Mouse (Mus musculus): ENCODE measurements around the gene Frmd8. TPM values are rescaled to one million over a fixed set of nuclear protein-coding genes. Genes with fewer than 3 reads are reported as not detected.
A peak's percentile ranks its signal among the peaks of the same experiment; 100 is the strongest.
"Not testable (repeated sequence)": the region's sequence is repeated elsewhere in the genome, so short reads cannot be mapped to it uniquely, and the experiment has no call there.

Frmd8 gene
- total RNA-seq, 2 experiments from 2014 or later: 12.7 to 13.0 TPM

DNA sequence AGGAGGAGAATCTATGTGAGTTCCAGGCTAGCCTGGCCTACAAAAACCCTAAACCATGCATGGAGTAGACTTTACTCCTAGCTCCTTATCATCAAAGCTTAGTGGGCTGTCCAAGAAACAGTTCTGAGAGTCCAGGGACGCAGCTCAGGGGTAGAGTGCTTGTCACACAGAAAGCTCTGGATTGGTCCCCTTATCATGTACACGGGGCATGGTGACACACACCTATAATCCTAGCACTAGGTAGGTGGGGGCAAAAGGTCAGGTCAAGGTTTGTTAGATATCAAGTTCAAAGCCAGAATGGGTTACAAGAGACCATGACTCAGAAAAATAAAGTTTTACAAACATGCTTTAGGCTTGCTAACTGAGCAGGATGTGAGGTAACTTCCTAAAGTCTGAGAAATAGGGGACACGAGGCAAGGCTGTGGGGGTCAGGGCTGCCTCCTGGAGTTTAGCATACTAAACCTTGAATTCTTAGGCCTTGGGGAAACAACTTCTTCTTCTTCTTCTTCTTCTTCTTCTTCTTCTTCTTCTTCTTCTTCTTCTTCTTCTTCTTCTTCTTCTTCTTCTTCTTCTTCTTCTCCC, 12.3 kb upstream of the Frmd8 start:
- DNase-seq (ENCODE audit: low spot score in 2 of 2): no peak

DNA sequence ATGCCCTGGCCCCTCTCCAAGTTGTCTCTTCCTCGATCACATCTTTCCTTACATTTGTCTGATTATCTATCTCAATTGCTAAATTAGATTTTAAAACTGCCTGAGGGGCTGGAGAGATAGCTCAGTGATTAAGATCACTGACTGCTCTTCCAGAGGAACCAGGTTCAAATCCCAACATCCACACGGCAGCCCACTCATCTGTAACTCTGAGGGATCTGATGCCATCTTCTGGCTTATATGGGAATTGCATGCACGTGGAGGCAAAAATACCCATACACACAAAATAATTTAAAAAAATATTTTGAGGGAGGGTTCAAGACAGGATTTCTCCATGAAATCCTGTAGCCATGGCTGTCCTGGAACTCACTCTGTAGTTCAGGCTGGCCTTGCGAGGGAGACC, 10.8 kb upstream of the Frmd8 start:
- no peak for DNase-seq (ENCODE audit: low spot score in 2 of 2)

DNA sequence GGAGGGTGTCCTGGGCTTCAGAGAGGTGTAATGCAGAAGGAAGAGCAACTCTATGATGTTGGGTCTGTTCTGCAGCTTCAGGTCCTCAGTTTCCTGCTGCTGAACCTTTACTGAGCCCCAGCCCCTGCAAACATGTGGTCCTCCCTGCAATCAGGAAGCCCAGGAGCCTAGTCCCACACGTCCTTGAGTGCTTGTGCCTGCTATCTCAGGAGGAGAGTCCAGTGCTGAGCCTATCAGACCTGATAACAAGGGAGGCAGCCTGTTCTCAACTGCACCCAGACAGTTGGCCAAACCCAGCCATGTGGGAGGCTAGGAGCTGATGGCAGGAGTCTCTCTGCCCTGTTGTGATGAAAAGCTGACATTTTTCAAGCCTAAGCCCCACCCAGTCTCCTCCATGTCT, 8.9 kb upstream of the Frmd8 start:
- no peak for DNase-seq (ENCODE audit: low spot score in 2 of 2)

DNA sequence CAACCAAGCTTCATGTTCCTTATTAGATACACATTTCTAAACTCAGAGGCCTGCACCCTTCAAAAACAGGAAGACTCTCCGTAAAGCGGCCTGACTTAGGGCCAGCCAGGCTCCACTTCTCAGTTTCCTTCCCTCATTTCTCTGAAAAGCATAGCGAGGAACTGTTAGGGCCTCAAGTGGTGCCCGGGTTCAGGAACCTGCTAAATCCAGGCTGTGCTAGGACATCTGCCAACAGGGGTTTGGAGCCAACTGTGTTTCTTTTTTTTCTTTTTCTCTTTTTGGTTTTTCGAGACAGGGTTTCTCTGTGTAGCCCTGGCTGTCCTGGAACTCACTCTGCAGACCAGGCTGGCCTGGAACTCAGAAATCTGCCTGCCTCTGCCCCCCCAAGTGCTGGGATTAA, 7.0 kb upstream of the Frmd8 start:
- DNase-seq (ENCODE audit: low spot score in 2 of 2): not testable (repeated sequence)

DNA sequence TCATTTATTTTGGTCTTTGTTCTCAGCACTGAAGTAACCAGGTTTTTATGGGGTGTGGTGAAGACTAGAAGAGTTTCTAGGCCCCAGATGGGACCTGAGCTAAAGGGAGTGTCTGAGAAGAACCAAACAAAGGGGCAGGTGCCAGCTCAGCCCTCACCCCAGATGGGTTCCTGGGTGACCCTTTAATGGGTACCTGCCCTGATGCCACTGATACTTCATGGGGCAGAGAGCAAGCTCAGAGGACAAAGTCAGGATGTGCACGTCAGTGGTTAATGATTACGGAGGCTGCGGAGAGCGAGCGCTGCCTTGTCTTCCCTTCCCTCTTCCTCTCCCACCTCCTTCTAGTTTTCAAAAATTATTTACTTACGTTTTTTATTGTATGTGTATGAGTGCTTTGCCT, 6.1 kb upstream of the Frmd8 start:
- DNase-seq (ENCODE audit: low spot score in 2 of 2): no peak

DNA sequence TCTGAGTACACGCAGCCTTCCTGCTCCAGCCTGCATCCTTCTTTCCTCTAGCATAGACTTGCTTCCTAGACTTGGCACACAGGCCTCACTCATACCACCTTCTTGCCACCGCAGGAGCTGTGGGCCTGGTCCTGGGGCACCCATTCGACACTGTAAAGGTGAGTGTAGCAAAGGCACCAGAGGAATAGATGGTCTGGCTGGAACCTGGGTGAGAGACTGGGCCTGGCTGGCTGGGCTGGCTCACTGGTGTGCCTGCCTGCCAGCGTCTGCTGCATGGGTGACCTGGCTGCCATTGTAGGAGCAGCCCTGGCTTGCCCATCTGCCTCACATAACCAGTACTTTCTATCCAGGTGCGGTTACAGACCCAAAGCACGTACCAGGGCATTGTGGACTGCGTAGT, 4.7 kb upstream of the Frmd8 start:
- no peak for DNase-seq (ENCODE audit: low spot score in 2 of 2)

DNA sequence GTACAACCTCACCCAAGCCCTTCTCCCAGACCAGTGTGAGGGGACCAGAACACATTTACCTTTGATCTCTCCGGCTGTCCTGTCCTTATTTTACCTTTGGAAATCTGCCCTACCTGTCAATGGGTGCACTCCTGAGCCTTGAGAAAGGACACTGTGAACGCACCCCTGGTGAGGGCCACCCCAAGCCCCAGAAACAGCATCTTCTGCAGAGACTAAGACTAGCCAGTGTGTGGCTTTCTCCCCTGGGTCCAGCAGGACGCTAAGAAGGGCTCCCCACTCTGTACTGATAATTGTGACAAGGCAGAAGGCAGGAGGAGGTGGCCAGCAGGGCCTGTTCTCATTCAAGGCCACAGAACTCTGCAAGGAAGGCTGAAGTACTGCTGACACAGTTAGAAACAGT, 3.8 kb upstream of the Frmd8 start:
- DNase-seq (ENCODE audit: low spot score in 2 of 2): no peak

DNA sequence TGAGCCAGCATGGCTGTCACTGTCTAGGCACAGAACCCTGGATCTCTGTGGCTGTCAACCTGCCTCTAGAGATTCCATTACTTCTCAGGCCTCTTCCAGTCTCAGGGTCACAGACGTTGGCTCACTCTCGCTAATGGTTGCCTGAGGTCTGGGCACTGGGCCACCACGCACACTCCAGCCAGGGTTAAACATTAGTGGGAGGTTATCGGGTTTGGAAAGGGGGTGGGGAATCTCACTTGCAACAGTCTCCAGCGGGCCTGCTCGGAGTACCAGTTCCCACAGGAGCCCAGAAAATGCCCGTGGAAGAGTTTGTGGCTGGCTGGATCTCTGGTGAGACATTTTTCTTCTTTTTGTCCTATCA, 3.3 kb upstream of the Frmd8 start:
- DNase-seq (ENCODE audit: low spot score in 2 of 2): no peak

DNA sequence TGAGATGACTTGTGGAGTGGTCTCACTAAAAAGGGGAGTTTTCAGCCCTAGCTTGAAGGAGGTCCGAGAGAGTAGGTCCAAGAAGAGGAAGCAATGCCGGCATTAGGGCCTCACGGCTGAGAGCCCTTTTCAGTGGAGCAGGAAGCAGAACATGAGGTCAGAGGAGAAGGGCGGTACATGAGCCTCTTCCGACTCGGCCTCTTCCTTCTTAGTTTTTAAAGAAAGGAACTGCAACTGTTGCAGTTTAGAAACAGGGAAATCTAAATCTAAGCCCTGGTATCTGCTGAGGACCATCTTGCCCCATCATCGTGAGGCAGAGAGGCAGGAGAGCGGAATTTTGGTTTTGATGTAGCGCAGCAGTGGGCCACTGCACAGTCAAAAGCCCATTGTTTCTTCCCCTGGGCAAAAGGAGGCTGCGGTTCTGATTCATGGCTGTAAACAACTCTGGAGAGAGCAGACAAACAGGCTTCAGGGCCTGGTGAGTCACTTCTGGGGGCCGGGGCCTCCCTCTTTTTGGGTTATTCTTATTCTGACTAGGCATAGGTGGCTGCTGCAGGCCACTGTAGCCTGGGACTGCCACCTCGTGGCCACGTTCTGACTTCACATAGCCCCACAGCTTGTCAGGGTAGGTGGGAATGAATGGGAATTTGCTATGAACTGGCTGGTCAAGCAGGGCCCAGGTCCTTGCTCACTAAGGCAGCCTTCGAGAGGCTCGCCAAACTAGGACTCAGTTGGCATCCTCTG, 2.7 kb upstream of the Frmd8 start, which contains the start of gene Slc25a45:
Gene Slc25a45 (plus strand): TSS at position 191 of the 744 bp plus-strand sequence.
- DNase-seq (ENCODE audit: low spot score in 2 of 2): peak; percentile 65 to 84

DNA sequence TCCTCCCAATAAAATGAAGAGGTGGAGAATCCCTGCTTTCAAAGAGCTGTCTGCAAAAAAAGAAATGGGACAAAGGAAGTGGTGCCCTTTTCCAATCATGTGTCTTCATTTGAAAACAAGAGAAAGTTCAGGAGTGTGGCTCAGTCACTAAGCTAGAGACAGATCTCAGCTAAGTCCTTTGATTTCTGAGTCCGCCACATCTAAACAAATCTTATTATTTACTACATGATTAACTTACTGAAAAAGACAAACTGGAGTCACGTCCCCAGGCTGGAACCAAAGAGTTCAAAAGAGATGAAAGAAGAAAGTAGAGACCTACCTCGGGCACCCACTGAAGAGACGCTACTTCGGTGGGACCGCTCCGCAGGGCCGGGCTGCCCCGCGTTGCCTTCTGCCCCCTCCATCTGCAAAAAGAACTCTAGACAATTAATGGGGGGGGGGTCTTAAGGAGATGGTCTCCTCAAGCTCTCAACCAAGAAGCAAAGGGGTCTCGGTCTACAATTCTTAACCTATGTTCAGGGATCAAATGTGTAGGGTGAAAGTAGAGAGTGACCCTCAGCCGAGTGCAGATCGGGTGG, 594 bp downstream of the Frmd8 start:
- DNase-seq (ENCODE audit: low spot score in 2 of 2): no peak

DNA sequence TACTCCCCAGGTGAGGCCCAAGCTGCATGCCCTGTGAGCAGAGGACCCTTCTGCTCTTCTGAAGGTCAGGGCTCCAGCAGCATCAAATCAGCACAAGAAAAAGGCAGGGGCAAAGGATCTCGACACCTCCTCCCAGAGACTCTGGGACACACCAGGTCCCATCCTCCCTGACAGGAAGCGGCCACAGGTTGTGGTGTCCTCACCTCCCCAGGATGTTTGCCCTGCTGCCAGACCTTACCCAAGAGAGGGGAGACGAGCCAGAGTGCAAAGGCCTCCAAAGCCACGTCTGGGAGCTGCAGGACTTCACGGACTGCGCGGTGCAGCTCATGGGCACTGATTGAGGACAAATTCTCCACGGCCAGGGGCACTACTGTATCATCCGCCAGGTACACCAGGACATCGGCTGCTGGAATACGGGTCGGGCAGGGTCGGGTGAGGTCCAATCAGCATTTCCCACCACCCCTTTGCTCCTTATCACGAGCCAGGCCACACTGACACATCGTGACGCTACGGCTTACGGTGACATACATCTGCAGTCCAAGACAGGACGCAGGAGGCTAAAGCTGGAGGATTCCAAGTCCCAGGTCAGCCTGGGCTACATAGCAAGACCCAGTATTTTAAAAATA, 2.0 kb downstream of the Frmd8 start:
- no peak for DNase-seq (ENCODE audit: low spot score in 2 of 2)

DNA sequence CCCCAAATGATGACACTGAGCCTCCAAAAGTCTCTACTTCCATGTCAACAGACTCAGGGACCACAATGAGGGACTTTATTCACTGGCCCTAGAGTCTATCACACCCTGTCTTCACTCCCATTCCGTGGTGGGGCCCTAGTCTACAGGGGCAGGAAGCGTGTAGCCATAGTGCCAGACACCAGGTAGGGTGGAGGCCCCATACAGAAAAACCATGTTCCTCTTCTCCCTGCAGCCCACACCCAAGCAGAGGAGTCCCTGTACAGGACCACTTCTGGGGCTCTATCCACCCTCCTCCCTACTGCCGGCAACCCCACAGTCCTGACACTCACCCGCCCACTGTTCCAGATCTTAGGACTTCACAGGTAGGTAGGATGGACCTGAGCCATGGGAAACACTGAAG, 2.5 kb downstream of the Frmd8 start:
- DNase-seq (ENCODE audit: low spot score in 2 of 2): no peak

DNA sequence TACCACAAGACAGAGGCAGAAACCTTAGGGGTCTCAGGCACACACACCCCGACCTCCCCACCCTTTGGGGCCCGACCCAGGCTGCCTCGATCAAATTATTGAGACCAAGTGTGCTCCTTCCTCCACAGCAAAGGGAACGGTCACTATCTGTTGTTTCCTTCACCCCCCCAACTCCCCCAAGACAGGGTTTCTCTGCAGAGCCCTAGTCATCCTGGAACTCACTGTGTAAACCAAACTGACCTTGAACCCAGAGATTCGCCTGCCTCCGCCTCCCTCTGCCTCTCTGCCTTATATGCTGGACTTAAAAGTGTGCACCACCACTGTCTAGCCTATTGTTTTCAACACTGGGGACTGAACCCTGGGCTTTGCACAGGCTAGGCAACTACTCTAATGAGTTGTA, 3.4 kb downstream of the Frmd8 start:
- DNase-seq (ENCODE audit: low spot score in 2 of 2): no peak

DNA sequence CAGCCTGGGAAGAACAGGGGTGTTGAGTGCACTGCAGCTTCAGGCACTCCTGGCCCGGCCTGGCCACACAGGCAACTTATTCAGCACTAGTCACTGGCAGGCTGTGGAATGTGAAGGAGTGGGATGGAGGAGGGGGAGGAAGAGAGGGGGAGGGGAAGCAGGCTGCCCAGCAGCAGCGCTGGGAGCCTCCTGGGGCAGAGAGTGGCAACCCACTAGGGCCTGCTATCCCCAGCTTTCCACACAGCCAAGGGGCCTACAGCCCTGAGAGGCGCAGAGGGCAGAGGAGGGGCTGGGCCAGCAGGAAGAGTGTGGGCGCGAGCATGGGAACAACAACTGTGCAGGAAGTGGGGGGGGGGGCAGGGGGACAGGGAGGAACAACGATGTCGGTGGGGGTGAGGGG, 3.8 kb downstream of the Frmd8 start:
- DNase-seq (ENCODE audit: low spot score in 2 of 2): no peak

DNA sequence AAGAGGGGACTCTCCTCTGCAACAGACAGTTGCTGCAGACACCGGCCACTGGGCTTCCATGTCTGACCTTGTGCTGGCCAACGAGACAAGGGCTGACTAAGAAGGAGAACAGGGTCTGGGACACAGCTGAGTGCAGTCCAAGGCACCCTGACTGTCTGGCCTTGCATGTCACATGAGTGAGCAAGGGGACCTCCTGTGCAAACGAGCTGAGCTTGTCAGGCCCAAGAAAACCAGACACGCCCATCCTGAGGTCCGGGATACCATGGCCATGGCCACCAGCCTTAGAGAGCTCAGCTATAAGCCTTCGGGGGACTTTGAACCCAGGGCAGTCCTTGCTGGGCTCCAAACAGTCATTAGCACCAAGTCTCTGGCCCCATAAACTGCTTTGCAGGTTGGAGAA, 7.0 kb downstream of the Frmd8 start:
- DNase-seq (ENCODE audit: low spot score in 2 of 2): no peak

DNA sequence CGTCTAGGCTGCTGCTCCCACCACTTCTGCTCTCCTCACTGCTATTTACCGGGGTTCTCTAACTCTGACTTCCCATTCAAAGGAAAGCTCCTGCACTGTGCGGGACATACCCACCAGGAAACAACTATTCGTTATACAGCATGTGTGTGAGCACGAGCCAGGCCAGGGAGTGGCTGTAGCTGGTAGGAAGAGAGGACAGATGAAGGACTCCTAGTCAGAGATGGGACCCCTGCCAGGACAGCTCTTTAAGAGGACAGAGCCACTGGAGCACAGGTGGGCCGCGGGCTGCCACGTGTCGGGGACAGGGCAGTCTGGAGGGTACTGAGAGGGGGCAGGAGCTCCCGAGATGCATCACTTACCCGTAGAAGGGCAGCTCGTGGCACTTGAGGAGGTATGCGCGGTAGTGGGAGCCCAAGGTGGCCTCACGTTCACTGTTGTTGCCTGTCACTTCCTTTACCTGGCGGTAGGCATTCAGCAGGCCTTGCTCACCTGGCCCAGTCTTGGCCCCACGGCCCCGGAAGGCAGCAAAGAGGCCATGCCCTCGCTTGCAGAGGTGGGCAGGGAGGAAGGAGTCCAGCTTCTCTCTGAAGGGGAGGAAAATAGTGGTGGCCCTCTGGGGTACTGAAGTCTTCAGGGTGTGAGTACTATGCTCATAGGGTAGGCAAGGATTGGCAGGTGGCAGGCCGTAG, 10.2 kb downstream of the Frmd8 start:
- DNase-seq (ENCODE audit: low spot score in 2 of 2): no peak

DNA sequence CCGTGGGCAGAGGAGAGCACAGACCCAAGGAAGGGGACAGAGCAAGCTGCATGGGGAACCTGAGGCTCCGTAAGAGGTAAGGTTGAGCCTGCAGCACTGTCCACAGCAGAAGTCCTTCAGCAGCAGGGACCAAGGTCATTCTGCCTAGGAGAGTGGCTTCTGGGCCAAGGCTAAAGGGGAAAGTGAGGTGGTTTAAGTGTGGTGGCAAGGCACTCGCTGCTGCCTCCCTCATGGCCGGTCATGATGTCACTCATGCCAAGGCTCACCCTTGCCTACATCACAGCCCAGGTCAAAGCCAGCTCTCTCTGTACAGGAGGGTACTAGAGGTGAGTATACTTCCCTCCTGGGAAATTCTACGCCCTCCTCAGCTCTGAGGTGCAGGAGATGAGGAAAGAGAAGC, 11.3 kb downstream of the Frmd8 start:
- DNase-seq (ENCODE audit: low spot score in 2 of 2): no peak

DNA sequence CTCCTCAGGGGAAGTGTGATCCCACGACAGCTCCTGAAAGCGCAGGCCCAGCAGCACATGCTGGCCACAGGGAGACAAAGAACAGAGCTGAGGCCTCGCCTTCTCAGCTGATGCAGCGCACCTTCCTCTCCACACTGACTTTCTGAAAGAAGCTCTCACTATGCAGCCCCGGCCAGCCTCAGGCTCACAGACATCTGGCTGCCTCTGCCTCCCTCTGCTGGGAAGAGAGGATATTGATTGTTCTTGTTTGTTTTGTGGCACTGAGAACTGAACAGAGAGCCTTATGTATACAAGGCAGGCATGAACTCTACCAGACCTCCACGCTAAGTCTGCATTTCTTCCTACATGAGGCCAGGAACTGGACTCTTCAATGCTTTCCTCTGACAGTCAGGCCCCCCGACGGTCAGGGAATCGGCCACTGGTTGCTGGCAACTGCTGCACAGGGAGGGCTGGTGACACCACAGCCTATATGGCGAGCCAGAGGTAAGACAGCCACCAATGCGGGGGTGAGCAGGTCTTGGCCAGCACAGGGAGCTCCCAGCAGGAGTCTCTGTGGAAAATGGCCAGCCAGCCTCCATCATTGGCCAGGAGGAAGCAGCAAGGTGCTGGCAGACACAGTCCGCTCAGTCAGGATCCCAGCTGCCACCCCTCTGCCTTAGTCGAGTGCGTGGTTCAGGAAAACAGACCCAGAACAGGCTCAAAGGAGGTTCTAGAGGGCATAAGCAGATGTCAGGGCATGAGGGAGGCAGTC, 12.6 kb downstream of the Frmd8 start:
- no peak for DNase-seq (ENCODE audit: low spot score in 2 of 2)

DNA sequence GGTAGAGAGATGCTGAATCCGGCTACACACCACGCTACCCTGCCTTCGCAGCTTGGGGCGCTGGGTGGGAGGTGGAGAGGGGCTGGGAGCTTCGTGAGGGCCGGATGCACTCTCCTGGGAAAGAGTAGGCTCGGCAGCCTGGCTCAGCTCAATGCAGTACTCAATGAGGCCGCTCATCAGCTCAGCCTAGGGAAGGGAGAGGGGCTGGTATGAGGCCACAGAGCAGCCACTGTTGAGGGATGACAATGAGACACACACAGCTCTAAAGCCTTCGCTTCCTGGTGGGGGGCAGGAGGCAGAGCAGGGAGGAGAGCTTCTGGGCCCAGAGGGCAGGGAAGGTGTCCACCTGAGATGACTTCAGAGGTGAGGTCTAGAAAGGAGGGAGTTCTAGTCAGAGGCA, 18.5 kb downstream of the Frmd8 start:
- DNase-seq (ENCODE audit: low spot score in 2 of 2): no peak

DNA sequence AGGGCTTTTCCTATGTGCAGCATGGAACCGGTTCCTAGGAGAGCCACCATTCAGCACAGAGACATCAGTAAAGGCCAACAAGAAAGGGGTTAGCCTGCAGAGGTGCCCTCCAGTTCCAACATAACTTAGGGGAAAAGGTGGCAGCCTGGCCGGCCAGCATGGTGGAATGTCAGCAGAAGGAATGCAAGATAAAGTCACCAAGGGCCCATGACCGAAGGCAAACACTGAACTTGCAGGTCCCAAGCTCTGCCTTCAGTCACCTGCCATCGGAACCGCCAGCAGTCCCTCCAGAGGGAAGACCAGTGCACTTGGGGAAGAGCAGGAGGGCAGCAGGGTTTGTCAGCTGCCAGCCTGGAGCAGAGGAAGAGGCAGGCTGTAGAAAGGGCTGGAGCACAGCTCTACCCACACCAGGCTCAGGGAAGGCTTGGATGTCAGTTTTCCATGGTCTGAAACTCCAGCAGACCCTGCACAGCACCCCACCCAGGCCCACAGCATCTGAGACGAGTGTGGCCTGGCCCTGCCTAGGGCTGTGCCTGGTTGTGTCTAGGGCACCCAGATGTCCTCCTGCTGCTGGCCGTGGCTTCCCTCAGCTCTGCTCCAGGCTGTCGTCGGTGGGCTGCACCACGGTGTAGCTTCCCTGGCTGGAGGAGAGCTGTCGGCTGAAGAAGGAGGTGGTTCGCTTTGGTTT, 22.9 kb downstream of the Frmd8 start:
- DNase-seq (ENCODE audit: low spot score in 2 of 2): no peak
